Mouse (Mus musculus) limb, embryonic 14.5 days (tissue): ENCODE measurements at regions not wholly inside any gene's neighbourhood (a gene's known extent, or its start where the extent isn't known, plus 50 kb on each side); places are given as distances from the start of the nearest gene placed in this dataset.
A peak's percentile ranks its signal among the peaks of the same experiment; 100 is the strongest.
"Not testable (repeated sequence)": the region's sequence is repeated elsewhere in the genome, so short reads cannot be mapped to it uniquely, and the experiment has no call there.

Experiments used
- ATAC-seq: fragments of 200-750 bp; cut with Nextera tagmentation; 2 replicates; pipeline ENCODE4 v1.8.0; 2017; ENCODE audit warnings: low read depth, moderate number of reproducible peaks, moderate TSS enrichment; ENCODE audit not compliant: low FRiP score
- DNase-seq: peaks from one replicate; pipeline ENCODE4 v3.0.0-alpha.2; 2015; ENCODE audit warnings: low spot score
- H3K27ac ChIP-seq: fragments of 300-500 bp; sonication (generic); replicated peaks from 2 replicates; pipeline ENCODE4 v1.5.1; 2014; ENCODE audit warnings: low read depth, mild to moderate bottlenecking, low read length, moderate library complexity, mixed read lengths
- H3K27me3 ChIP-seq: fragments of 300-500 bp; sonication (generic); 2 replicates; pipeline ENCODE4 v1.6.1; 2014; ENCODE audit warnings: low read length, mixed read lengths; ENCODE audit not compliant: control insufficient read depth, insufficient read depth
- H3K36me3 ChIP-seq: fragments of 300-500 bp; sonication (generic); 2 replicates; pipeline ENCODE4 v1.6.1; 2014; ENCODE audit warnings: mild to moderate bottlenecking, low read length, moderate library complexity, mixed read lengths; ENCODE audit not compliant: control insufficient read depth, insufficient read depth
- H3K4me1 ChIP-seq: fragments of 300-500 bp; sonication (generic); 2 replicates; pipeline ENCODE4 v1.6.1; 2014; ENCODE audit warnings: antibody characterized with exemption, low read length, mixed read lengths; ENCODE audit not compliant: control insufficient read depth, insufficient read depth
- H3K4me2 ChIP-seq: fragments of 300-500 bp; sonication (generic); replicated peaks from 2 replicates; pipeline ENCODE4 v1.6.1; 2014; ENCODE audit warnings: low read depth, mild to moderate bottlenecking, low read length, moderate library complexity; ENCODE audit not compliant: severe bottlenecking
- H3K4me3 ChIP-seq: fragments of 300-500 bp; sonication (generic); replicated peaks from 2 replicates; pipeline ENCODE4 v1.5.1; 2014; ENCODE audit warnings: low read length
- H3K9ac ChIP-seq: fragments of 300-500 bp; sonication (generic); 2 replicates; pipeline ENCODE4 v1.6.1; 2014; ENCODE audit warnings: mild to moderate bottlenecking, low read depth, low read length, moderate library complexity; ENCODE audit not compliant: severe bottlenecking
- H3K9me3 ChIP-seq: fragments of 300-500 bp; sonication (generic); 2 replicates; pipeline ENCODE4 v1.6.1; 2016; ENCODE audit warnings: low read length; ENCODE audit not compliant: control insufficient read depth
- POLR2A ChIP-seq: fragments of 200-500 bp; IDR thresholded peaks from 2 replicates; pipeline ENCODE4 v1.8.0; 2012; ENCODE audit warnings: inconsistent platforms, mild to moderate bottlenecking, moderate library complexity, borderline replicate concordance; ENCODE audit not compliant: insufficient read depth, insufficient read length; ENCODE audit errors: extremely low read depth
- WGBS: fragments of 180-500 bp; shearing (Covaris S2); extraction: QIAGEN DNeasy Blood & Tissue Kit; methylation state at CpG from one replicate; pipeline ENCODE4 v1.1.7; 2014; 5-methylcytosine and 5-hydroxymethylcytosine counted together

DNA sequence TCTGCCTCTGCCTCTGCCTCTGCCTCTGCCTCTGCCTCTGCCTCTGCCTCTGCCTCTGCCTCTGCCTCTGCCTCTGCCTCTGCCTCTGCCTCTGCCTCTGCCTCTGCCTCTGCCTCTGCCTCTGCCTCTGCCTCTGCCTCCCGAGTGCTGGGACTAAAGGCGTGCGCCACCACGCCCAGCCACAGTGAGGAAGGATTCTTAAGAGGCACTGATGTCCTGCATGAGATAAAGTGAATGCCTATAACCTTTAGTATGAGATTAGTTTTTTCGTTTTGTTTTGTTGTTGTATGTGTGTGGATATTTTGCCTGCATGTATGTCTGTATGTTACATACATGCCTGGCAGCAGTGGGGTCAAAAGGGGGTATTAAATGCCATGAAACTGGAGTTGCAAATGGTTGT, 63.2 kb downstream of the Hlx start:
- ATAC-seq = not testable (repeated sequence)

DNA sequence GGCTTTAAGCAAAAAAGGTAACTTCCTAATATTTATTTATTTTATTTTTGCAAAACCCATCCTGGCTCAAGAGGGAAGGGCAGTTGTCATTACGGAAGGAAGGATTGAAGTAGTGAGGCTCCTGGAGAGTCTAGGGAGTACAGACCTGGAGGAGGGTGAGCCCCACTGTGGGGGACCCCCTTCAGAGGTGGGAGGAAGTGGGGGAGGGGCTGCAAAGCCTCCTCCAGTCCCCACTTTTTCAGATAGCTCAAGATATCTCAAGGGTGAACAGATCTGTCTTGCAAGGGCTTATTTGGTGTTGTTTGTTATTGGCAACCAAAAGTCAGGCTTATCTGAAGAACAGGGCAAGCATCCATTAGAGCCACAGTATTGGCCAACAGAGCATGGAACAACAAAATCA, 64.0 kb downstream of the Hlx start:
- H3K27ac ChIP-seq = no peak overlapping the region
- DNase-seq (no peak), ATAC-seq (no peak)
- H3K9me3 ChIP-seq = no peaks in the 10 kb centered on the region
- H3K4me1 ChIP-seq = no peaks in the 10 kb centered on the region
- H3K36me3 ChIP-seq = no peaks in the 10 kb centered on the region
- 77% methylated on average over 1 of the region's 1 CpGs for WGBS
- H3K4me3 ChIP-seq = no peak overlapping the region
- H3K27me3 ChIP-seq = no peaks in the 10 kb centered on the region
- TF ChIP-seq POLR2A = no peak
- no peak overlapping the region for H3K9ac ChIP-seq
- H3K4me2 ChIP-seq = no peak overlapping the region

More for the DNA sequence above, 63.2 kb downstream of the Hlx start:
- not testable (repeated sequence) for H3K4me3 ChIP-seq, H3K27ac ChIP-seq, H3K27me3 ChIP-seq, DNase-seq, H3K4me2 ChIP-seq, H3K36me3 ChIP-seq, H3K4me1 ChIP-seq, H3K9me3 ChIP-seq, H3K9ac ChIP-seq
- WGBS = 89% methylated on average over 5 of the region's 5 CpGs

DNA sequence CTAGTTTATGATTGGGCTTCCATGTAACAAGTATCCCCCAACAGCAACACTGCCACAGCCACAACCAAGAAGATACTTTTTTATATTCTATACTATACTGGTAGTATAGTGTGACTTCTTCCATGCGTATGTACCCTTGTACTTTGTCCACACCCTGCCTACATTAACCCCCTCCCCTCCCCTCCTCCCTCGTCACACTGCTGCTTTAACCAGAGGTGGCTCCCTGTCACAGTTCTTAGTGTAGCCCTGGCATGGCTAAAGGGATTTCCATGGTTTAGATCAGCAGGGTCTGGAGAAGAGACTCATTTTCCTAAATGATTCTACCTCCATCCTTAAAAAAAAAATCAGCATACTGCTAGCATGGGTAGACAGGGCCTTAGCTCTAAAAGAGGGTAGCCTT, 64.4 kb downstream of the Hlx start:
- no peaks in the 10 kb centered on the region for H3K9me3 ChIP-seq
- no peak for TF ChIP-seq POLR2A
- WGBS = 66% methylated on average over 2 of the region's 2 CpGs
- ATAC-seq (no peak), DNase-seq (no peak)
- H3K4me3 ChIP-seq = no peak overlapping the region
- H3K9ac ChIP-seq = no peak overlapping the region
- H3K27me3 ChIP-seq = no peaks in the 10 kb centered on the region
- no peak overlapping the region for H3K27ac ChIP-seq
- H3K36me3 ChIP-seq = no peaks in the 10 kb centered on the region
- no peak overlapping the region for H3K4me2 ChIP-seq
- no peaks in the 10 kb centered on the region for H3K4me1 ChIP-seq

DNA sequence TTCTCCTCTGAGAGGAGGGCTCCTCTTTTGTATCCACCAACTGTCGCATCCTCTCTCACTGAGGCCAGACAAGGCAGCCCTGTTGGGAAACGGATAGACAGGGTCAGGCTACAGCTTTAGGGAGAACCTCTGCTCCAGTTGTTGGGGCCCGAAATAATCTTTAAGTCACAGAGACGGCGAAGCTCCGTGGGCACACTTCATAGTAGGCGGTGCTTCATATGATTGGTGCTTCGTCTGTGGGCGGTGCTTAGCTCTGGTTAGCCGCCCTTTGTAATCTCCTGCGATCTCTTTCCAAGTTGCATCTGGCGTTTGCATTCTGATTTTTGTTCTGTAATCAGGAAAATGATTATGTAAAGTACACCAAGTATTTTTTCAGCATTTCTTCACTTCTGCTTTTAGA, 67.2 kb downstream of the Hlx start:
- no peaks in the 10 kb centered on the region for H3K4me1 ChIP-seq
- no peak for TF ChIP-seq POLR2A
- H3K9me3 ChIP-seq = no peaks in the 10 kb centered on the region
- DNase-seq (no peak), ATAC-seq (no peak)
- H3K9ac ChIP-seq = no peak overlapping the region
- H3K4me2 ChIP-seq = no peak overlapping the region
- H3K4me3 ChIP-seq = no peak overlapping the region
- no peak overlapping the region for H3K27ac ChIP-seq
- no peaks in the 10 kb centered on the region for H3K36me3 ChIP-seq
- 91% methylated on average over 12 of the region's 12 CpGs for WGBS
- no peaks in the 10 kb centered on the region for H3K27me3 ChIP-seq

DNA sequence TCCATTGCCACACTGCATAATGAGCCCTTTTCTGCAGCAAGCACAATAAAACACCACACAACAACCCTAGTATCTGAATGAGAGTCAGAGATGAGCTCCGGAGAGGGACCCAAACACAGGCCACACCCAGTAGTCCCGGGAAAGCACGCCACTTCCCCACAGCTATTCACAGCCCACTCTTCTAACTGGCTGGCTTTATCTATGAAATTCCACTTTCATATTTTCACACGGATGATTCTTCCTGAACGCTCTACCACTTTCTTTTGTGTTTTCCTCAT, 68.4 kb downstream of the Hlx start:
- ATAC-seq (no peak), DNase-seq (no peak)
- H3K9ac ChIP-seq = no peak overlapping the region
- no peaks in the 10 kb centered on the region for H3K4me1 ChIP-seq
- H3K36me3 ChIP-seq = no peaks in the 10 kb centered on the region
- H3K27me3 ChIP-seq = no peaks in the 10 kb centered on the region
- WGBS = 60% methylated on average over 5 of the region's 5 CpGs
- TF ChIP-seq POLR2A = no peak
- no peaks in the 10 kb centered on the region for H3K9me3 ChIP-seq
- no peak overlapping the region for H3K4me3 ChIP-seq
- H3K27ac ChIP-seq = no peak overlapping the region
- H3K4me2 ChIP-seq = no peak overlapping the region

DNA sequence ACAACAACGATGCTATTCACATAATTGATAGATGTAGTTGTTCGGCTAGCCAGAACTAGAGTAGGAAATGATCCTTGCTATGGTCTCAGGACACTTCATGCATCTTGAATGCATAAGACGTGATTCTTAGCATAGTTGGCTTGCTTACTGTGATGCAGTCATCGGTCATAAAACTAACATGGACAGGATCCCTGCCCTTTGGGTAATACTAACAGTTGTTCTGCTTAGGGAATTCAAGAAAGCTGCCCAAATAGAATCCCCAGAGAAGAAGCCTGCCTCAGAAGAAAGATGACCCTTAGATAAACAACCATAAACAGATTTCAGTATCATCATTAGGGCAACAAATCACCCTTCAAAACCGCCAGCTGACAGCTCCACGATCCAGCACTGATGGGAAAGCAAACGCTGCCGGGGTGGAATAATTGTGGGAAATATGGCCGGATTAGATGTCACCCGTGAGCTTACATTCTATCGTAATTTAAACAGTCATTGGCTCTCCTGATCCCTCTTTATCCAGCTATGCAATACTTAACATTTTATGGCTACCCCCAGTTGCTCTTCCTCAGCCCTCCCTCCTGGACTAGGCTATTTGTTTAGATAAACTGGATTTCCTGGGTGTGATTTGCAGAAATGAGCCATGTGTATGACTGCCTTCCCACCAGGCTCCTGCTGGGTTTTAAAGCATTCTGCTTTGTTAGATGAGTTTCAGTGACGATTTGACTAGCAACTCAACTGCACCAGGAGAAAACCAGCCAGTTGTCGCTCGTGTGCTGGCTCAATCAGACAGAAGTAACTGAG, 68.9 kb downstream of the Hlx start:
- no peak overlapping the region for H3K4me2 ChIP-seq
- H3K9ac ChIP-seq = no peak overlapping the region
- no peaks in the 10 kb centered on the region for H3K4me1 ChIP-seq
- no peak overlapping the region for H3K27ac ChIP-seq
- TF ChIP-seq POLR2A = no peak
- ATAC-seq (peak; percentile 26; the same call in 1 of the 2 replicates), DNase-seq (peak; percentile 27)
- H3K9me3 ChIP-seq = no peaks in the 10 kb centered on the region
- H3K4me3 ChIP-seq = no peak overlapping the region
- no peaks in the 10 kb centered on the region for H3K36me3 ChIP-seq
- no peaks in the 10 kb centered on the region for H3K27me3 ChIP-seq
- 32% methylated on average over 14 of the region's 14 CpGs for WGBS
